Mouse (Mus musculus): ENCODE measurements around the gene Gm21117.
"Not testable (repeated sequence)": the region's sequence is repeated elsewhere in the genome, so short reads cannot be mapped to it uniquely, and the experiment has no call there.

Gm21117 gene

DNA sequence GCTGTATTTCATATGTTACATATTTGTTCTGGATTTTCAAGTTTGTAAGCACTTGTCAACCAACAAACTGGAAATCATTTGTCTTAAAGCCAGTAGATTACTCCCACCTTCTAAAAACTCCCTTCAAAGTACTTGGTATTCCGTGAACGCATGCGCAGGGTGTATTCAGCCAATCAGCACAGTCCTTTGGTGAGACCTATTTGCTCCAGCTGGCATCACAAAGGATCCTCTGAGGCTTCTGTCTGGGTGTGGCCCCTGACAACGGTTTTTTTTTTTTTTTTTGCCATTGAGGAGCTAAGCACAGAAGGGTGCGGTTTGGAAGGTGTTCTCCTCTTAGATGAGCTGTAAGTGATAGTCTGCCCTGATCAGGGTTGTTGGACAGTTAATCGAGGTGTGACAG is at the start of gene Gm21117:
Gm21117 (plus strand) TSS at position 301 of the 400 bp plus-strand sequence.
- DNase-seq (ENCODE audit: low read depth) = not testable (repeated sequence)
